Mouse (Mus musculus) adrenal gland, adult 18-20 months (tissue): ENCODE measurements around the gene Gm38655. TPM values are rescaled to one million over a fixed set of nuclear protein-coding genes. Genes with fewer than 3 reads are reported as not detected.
A peak's percentile ranks its signal among the peaks of the same experiment; 100 is the strongest.

Experiments
- DNase-seq, 2 experiments: peaks; one replicate each; pipeline ENCODE4 v3.0.0; 2021 to 2022; ENCODE audit warnings: low spot score in 2 of 2
- long read RNA-seq, 2 experiments: library from polyadenylated mRNA; stranded (forward); transcript quantifications; one replicate each; pipeline ENCODE4 v2.0.0; 2021
- total RNA-seq, 2 experiments: library from RNA; stranded (reverse); gene quantifications; 1 replicate in 1 of 2; 2 replicates in 1 of 2; pipeline ENCODE4 v1.2.3; 2021

Gene Gm38655
- not detected for total RNA-seq
- long read RNA-seq, experiment 1: 0 reads
- long read RNA-seq, experiment 2, partial matches to known transcripts: 0 of 1 reads
- long read RNA-seq, experiment 2, other reads (novel, unspliced or antisense): 0 of 1 reads

DNA sequence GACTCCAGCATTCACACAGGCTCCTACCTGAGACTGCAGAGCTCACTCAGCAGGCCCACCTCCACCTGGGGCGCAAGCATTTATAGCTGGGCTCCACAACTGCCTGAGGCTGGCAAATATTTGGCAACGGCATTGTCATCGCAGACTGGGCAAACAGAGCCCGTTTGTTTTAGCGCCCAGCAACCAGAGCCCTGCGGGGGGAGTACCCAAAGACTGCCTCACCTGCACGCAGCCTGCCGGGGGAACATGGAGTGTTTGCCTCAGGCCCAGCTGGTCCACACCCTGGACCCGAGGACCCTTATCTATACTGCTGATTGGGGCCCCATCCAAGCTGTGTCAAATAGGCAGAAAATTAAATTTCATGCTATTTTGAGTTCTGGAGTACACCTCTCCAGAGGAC, at the start of gene Gm38655:
TSS of gene Gm38655 (minus strand) at position 61 of the 400 bp plus-strand sequence.
- DNase-seq: no peak

GRCm38 (mm10) chr17:25224586-25225222, 49.4 kb upstream of the Gm38655 start:
- DNase-seq: no peak

GRCm38 (mm10) chr17:25222951-25223601, 47.8 kb upstream of the Gm38655 start:
- DNase-seq: no peak

DNA sequence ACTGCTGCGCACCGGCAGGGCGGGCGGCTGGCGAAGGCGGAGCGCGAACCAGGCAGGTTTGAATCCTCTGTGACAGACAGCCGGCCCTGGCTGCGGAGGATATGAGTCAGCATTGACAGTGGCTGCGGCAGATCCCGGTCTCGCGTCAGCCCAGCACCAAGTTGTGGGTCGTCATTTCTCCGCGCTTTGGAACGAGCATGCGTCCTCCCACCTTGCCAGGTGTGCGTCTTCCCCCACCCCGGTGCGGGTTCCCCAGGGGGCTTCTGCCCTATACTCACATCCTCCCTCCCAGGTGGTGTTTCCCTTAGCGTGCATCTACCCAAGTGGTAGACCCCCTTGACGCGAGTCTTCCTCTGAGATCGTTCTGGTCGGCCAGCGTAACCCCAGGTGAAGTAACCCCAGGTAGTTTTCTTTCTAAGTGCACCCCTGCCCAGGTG, 47.3 kb upstream of the Gm38655 start:
- peak in 1 of 2 experiments; percentile 16 for DNase-seq

DNA sequence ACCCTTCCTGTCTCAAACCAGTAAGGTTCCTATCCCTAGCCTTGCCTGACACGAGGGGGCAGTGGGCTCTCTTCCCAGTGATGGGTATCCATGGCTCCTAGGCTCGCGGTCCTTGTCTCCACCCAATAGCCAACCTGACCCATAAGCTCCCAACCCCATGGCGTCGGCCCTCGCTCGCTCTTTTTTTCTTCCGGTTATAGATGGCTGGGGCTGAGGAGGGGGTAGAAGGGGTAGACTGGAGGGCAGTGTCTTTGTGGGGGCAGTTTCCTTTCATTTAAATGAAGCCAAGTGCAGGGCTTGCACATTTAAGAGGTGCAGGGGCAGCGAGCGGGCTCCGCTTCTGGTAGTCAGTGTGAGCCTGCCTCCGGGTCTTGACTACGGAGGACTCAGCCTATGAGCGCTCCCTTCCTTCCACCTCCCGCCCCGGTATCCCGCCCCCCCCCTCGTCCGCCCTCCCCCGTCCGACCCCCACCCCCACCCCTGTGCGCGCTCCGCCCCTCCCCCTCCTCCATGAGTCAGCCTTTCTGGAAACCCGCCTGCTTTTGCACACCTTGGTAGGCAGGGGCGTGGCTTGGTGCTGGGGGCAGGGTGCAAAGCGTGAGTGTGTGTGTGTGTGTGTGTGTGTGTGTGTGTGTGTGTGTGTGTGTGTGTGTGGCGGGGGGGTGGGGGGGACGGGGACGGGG, 46.7 kb upstream of the Gm38655 start:
- peak; percentile 59 to 65 for DNase-seq

GRCm38 (mm10) chr17:25220746-25221145, 45.5 kb upstream of the Gm38655 start:
- DNase-seq: no peak

GRCm38 (mm10) chr17:25219492-25220295, 44.4 kb upstream of the Gm38655 start:
- no peak for DNase-seq

GRCm38 (mm10) chr17:25218967-25219366, 43.7 kb upstream of the Gm38655 start:
- no peak for DNase-seq

DNA sequence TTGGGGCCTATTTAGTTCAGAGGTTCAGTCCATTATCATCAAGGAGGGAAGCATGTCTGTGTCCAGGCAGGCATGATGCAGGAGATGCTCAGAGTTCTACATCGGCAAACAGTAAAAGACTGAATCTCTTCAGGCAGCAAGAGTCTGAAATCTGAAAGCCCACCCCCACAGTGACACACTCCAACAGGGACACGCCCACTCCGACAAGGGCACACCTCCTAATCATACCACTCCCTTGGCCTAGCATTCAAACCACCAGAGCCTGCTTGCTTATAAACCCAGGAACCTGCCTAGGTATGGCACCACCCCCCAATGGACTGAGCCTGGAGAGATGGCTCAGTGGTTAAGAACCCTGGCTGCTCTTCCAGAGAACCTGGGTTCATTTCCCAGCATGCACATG, 40.2 kb upstream of the Gm38655 start:
- no peak for DNase-seq

- no peak for DNase-seq
Measured at GRCm38 (mm10) chr17:25211705-25212104, 36.4 kb upstream of the Gm38655 start.

DNA sequence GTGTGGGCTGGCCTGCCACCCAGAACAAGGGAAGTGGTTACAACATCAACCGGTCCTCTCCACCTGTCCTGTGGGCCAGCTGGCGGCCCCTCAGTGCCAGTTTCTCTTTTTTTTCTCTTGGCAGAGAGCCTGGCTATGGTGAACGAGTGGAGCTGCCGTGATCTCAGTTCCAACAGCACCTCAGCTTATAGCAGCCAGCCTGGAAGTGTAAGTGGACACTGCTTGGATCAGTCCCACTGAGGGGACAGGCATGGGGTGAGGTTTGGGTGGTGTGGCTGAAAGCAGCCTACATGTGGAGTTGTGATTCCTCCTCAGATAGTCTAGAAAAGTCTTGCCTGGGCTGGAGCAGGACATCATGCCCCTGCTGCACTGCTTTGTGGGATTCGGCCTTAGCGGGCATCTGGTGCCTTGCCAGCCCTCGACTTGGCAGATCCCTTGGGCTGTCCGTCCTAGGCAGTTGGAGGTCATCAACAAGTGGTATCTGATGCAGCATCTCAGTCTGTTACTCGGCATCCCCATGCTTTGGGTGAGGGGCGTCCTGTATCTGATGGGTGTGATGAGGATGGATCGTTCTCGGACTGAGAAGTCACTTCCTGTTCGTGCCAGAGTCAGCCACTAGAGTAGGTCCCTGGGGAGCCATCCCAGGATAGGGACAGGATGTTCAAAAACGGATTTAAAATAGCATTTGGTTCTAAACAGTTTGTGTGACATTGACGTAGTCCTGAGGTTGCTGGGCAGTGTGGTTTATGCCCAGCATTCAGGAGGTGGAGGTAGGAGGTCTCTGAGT, 35.6 kb upstream of the Gm38655 start:
- no peak for DNase-seq

GRCm38 (mm10) chr17:25210006-25210405, 34.7 kb upstream of the Gm38655 start:
- no peak for DNase-seq

DNA sequence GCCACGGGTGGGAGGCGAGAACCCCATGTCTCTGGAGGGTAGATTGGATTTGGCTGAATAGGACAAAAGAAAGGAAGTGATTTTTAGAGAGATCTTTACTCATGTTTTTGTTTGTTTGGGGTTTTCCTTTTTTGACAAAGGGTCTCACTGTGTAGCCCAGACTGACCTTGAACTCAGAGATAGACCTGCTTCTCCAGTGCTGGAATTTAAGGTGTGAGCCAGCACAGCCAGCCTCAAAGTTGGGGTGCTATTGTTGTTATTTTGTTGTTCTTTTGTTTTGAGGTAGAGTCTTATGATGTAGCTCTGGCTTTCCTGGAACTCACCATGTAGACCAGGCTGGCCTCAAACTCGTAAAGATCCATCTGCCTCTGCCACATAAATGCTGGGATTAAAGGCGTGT, 27.1 kb upstream of the Gm38655 start:
- DNase-seq: no peak

DNA sequence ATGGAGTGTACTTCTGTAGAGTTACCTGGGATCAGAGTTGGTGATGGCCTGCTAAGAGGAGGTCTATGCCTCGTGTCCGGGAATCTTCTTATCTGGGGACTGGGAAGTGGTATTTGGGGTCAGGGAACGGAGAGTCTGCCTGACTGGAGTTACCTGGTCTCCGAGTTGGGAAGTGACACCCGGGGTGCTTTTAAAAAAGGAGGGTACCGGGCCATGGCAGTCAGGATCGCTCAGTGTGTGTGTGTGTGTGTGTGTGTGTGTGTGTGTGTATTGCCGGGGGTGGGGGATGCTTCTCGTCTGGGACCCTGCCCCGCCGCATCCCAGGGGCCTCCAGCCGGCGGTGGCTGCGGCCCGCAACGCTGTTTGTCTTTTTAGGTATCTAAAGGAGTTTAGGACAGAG, 13.8 kb upstream of the Gm38655 start:
- no peak for DNase-seq

DNA sequence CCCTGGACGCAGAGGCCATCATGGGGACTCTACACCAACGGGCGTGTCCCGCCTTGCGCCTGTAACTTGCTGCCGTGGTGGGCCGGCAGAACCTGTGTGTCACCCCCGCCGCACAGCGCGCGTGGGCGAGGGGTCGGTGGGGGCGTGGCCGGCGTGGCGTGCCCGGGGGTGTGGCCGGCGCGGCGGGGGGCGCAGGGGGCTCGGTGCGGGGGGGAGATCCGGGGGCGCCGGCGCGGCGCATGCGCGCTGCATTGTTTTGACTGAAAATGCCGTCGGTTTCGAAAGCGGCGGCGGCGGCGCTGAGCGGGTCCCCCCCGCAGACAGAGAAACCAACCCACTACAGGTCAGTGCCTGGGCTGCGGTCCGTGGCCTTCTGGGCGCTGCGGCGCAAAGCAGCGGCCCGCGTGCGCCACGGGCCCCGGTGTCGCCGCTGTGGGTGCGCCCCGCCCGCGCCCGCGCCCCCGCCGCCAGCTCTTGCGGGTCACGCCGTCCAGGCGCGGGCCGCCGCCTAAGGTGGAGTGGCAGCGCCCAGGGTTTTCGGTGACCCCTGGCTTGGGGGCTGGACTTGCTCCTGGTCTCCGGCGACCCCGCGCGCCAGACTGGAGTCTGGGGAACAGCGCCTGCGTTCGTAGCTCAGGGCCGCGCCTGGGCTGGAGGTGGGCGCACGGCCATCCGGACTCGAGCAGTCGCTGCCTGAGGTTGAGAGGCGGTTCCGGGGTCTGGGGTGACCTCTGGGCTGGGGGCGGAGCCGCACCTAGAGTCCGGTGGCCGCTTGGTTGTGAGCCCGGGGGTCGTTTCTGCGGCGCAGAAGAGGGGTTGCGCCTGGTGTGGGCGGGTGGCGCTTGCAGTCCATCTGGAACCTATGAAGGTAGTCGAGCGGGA, 13.1 kb upstream of the Gm38655 start, which contains the start of gene Unkl:
TSS of gene Unkl (plus strand) at position 248 of the 882 bp plus-strand sequence.
- DNase-seq: peak; percentile 88 to 90

GRCm38 (mm10) chr17:25187784-25188149, 12.5 kb upstream of the Gm38655 start:
- no peak for DNase-seq

GRCm38 (mm10) chr17:25184961-25185360, 9.7 kb upstream of the Gm38655 start:
- DNase-seq: no peak

- DNase-seq: peak; percentile 99
Measured at GRCm38 (mm10) chr17:25184129-25184691, 8.9 kb upstream of the Gm38655 start, which contains the start of gene BC003965. Gene BC003965 (plus strand): TSS chr17:25184554.

- DNase-seq: no peak
Measured at GRCm38 (mm10) chr17:25183232-25183631, 8.0 kb upstream of the Gm38655 start.
